Mouse (Mus musculus): ENCODE data around the gene Cyct. TPM values are rescaled to one million over a fixed set of nuclear protein-coding genes. Genes with fewer than 3 reads are reported as not detected.

Cyct gene
- 395 TPM for polyA plus RNA-seq (2014; fragmentation: Illumina TruSeq; extraction: RNeasy Lipid Tissue Mini Kit (QIAGEN cat#74804); ENCODE audit: low read depth, low replicate concordance)

GRCm38 (mm10) chr2:76360226-76360625 is at the start of gene Cyct:
Cyct (minus strand) TSS chr2:76360450.

GRCm38 (mm10) chr2:76406151-76406936 is 46.1 kb upstream of the Cyct start, which contains the start of gene Osbpl6:
Osbpl6 (plus strand) TSS chr2:76406508.

GRCm38 (mm10) chr2:76369821-76370655 is 9.8 kb upstream of the Cyct start, which contains the start of gene Rbm45:
Rbm45 (plus strand) TSS chr2:76369984.

GRCm38 (mm10) chr2:76338215-76339156 is 21.8 kb downstream of the Cyct start, which contains the start of gene Pde11a:
Pde11a (minus strand) TSS chr2:76338774.

Other genes starting within 250 kb of the Cyct start
- 0.52 TPM for gene Pde11a, start 21.7 kb downstream of the Cyct start, polyA plus RNA-seq (2014; fragmentation: Illumina TruSeq; extraction: RNeasy Lipid Tissue Mini Kit (QIAGEN cat#74804); ENCODE audit: low read depth, low replicate concordance)
- gene Rbm45, start 9.5 kb upstream of the Cyct start, polyA plus RNA-seq (2014; fragmentation: Illumina TruSeq; extraction: RNeasy Lipid Tissue Mini Kit (QIAGEN cat#74804); ENCODE audit: low read depth, low replicate concordance): 13.1 TPM
- gene Osbpl6, start 46.1 kb upstream of the Cyct start, polyA plus RNA-seq (2014; fragmentation: Illumina TruSeq; extraction: RNeasy Lipid Tissue Mini Kit (QIAGEN cat#74804); ENCODE audit: low read depth, low replicate concordance): 0.20 TPM